Mouse (Mus musculus) regulatory T cell (primary cell): ENCODE results near the gene Kmt2d.
"Not testable (repeated sequence)": the region's sequence is repeated elsewhere in the genome, so short reads cannot be mapped to it uniquely, and the experiment has no call there.

ENCODE experiments used
- in situ Hi-C: fragments of 300-600 bp; cut with MboI, MseI; formaldehyde crosslinking; loops from one replicate; pipeline ENCODE4 v1.15.1; 2025; ENCODE audit warnings: high pct_unique_total_duplicates

Gene Kmt2d

DNA sequence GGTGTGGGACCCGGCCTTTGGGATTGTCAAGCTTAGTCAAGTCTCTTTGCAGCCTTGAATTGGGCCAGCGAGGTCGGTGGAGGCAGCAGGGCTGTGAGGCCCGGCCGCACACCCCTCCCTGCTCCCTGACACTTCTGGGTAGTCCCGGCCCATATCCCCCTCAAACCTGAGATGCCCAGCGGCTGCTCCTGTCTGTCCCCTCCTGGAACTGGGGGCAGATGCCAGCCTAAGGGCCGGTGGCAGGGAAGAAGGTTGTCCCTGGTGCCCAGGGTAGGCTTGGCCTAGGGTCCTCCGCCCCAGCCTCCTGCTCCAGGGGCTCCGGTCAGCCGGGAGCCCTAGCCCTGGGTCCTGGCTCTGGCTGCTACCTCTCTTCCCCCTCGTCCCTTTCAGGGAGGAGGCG, 36.9 kb downstream of the Kmt2d start:
- in situ Hi-C loops = no loop called here

DNA sequence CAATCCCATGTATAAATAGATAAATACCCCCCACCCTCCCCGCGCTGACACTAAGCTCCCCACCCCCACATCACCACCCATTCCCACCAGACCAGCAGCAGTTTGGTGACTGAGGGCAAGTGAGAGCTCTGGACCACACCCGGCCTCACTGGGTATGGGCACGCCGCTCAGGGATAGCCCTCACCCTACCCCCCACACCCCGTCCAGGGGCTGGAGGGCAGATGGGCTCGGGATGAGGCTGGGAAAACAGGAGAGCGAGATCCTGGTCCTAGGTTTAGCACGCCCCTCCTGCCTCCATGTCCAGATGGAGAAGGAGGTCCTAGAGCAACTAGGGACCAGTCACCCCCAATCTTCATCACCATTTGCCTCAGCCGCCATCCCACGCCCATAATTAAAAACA, 37.7 kb downstream of the Kmt2d start:
- in situ Hi-C loops = no loop called here

DNA sequence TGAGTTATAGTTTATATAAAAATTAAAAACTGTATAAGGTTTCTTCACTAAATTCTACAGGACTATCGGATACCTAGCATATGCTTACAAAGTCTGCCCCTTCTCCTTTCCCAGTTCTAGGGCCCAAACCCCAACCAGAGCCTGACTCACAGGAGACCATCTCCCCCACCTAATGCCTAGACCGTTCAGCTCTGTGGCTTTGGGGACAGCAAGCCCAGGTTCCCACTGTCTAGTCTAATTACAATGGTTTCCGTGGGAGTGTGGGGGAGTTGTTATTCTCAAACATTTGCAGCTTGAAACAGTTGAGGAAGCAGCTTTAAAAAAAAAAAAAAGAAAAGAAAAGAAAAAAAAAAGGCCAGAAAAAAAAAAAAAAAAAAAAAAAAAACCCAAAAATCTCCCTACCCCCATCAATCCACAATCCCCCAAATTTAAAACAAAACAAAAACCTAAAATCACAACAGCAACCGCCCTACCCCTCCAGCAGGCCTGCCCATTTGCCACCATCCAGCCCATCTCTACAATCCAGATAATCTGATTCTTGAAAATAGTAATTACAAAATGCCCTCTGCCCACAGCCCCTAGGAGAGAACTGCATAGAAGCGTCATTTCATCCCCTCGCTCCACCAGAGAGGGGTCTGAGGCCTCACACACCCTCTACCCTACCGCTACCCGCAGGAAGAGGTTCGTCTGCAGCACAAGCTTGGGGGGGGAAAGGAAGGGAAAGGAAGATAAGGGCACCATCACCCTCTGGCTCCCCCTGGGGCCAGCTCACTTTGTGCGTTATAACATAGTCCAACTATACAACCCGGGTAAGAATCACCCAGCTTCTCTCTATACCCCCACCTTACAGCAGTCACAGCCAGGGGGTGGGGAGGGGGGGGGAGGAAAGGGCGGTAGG, 38.6 kb downstream of the Kmt2d start:
- in situ Hi-C loops = no loop called here

DNA sequence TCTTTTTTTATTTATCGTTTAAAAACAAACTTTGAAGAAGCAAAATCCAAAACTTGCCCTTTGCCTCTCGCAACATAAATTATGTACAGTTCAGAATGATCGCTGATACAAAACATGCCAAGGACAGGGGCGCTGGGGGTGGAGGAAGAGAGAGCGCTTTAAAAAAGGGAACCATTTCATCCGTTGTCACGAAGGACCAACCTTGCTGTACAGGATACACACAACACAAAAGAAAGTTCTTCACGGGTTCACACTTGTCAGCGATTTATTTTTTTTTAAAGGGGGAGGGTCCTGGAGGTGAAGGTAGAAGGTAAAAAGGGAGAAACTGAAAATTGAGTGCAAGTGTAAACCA, 39.3 kb downstream of the Kmt2d start:
- in situ Hi-C loops = no loop called here

DNA sequence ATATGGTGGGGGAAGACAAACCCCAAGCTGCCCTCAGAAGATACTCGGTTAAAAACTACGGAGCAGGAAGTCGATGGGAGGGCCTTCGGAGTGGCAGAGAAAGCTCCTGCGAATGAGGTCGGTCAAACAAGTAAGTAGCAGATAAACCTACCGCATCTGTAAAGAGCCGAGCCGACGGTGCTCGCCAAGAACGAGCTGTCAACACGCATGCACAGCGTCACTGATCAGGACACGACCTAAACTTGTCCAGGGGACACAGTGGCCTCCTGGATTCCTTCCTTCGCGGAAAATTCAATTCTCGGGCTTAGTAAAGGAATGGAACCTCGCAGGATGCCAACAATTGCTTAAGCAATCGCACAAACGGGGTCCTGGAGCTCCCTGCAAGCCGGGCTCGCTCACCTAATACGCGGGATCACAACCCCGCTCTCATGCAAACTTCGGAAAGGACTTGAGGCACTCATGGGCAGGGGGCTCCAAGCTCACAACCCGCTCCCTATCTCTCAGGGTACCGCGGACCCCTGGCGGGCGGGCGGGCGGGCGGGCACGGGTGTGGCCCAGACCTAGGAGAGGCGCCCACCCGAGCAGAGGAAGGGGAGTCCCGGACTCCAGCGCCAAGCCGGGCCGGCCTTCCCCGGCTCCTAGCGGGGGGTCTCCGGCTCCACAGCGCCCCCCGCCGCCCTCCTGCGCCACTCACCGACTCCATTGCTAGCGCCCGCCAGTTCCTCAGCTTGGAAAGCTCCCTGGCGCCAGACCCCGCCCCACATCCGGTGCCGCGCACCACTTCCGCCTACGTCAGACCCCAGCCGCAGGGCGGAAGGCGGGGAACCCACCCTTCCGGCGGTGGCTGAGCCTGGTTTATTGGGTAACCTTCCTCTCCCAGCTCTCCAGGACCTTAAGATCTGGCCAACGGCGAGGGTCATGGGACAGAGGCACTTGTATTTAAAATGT, 40.0 kb downstream of the Kmt2d start, which contains the start of gene Prkag1:
Prkag1 (minus strand) TSS at position 786 of the 948 bp plus-strand sequence.
- in situ Hi-C loops = no loop called here

DNA sequence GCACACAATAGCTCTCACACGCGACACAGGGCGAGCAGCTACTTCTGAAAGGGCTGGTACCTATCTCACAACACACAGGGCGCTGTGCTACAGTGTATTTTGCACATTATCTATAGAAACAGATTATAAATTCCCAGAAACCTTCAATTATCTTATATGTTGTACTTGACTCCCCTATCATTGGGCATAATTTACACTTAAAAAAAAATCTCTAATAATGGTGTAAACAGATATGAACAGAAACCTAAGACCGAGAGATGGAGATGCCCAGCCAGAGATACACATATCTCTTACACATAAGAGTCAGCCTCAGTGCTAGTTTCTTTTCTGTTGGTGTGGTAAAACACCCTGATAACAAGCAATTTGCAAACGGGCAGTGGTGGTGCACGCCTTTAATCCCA, 43.4 kb downstream of the Kmt2d start:
- in situ Hi-C loops = no loop called here

DNA sequence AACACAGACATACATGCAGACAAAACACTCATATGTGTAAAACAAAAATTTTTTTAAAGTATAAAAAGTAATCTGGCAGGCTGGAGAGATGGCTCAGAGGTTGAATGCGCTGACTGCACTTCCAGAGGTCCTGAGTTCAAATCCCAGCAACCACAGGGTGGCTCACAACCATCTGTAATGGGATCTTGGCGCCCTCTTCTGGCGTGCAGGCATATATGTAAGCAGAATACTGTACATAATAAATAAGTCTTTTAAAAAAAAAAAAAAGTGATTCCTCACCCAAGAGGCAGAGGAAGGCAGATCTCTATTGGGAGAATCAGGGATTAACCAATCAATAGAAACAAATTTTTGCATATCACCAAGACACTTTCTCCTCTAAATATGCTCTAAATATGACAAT, 47.6 kb downstream of the Kmt2d start:
- in situ Hi-C loops = no loop called here

DNA sequence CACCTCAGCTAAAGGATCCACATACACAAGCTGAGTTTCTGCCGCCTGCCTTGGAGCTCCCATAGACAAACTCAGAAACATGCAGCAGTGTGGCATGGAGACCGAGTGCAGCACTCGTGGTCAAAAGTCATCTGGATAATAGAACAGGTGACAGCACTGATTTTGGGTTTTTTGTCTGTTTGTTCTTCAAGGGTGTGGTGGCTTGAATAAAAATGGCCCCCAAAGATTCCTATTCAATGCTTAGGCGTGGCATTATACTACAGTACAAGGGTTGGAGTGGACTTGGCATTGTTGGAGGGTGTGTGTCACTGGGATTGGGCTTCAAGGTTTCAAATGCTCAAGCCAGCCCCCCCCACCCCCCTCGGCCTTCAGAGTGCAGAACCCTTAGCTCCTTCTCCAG, 48.9 kb downstream of the Kmt2d start:
- in situ Hi-C loops = no loop called here

DNA sequence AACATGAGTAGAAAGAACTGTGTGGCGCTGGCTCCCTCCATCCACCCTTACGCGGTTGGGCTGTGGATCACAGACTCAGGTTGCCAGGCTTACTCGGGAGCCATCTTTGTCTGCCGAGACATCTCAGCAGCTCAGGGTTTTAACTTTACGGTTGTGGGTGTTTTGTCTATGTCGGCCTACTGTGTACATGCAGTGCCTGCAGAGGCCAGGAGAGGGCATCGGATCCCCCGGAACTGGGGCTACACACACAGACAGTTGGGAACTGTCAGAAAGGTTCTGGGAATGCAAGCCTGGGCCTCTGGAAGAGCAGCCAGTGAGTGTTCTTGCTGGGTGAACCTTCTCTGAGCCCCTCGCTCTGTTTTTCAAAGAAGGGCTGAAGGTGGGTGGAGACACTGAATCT, 49.6 kb downstream of the Kmt2d start:
- in situ Hi-C loops = no loop called here

DNA sequence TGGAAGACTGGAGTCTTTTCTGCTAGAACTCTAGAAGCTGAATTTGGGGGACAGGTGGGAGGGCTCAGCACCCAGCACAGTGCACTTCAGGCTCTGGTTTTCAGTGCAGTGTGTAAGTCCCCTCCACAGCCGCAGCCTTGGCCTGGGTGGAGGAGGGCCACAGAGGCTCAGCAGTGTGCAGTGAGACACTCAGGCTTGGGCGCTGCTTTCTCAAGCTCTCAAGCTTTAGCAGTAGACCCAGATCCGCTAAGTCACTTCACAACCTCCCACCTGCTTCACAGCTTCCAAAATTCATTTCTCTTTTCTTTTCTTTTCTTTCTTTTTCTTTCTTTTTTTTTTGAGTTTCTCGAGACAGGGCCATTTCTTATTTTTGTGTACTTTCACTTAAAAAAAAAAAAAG, 50.1 kb downstream of the Kmt2d start:
- in situ Hi-C loops = no loop called here

DNA sequence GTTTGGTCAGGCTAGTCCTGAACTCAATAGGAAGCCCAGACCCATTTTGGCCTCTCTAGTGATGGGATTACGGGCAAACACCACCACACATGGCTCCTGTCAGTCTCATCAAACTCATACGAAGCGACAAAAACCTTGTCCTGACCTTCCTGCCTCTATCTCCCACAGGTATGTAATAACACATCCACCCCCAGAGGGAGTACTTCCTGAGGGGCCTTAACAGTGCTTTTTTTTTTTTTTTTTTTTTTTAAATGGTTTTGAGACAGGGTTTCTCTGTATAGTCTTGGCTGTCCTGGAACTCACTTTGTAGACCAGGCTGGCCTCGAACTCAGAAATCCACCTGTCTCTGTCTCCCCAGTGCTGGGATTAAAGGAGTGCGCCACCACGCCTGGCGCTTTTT, 52.8 kb downstream of the Kmt2d start:
- in situ Hi-C loops = no loop called here

DNA sequence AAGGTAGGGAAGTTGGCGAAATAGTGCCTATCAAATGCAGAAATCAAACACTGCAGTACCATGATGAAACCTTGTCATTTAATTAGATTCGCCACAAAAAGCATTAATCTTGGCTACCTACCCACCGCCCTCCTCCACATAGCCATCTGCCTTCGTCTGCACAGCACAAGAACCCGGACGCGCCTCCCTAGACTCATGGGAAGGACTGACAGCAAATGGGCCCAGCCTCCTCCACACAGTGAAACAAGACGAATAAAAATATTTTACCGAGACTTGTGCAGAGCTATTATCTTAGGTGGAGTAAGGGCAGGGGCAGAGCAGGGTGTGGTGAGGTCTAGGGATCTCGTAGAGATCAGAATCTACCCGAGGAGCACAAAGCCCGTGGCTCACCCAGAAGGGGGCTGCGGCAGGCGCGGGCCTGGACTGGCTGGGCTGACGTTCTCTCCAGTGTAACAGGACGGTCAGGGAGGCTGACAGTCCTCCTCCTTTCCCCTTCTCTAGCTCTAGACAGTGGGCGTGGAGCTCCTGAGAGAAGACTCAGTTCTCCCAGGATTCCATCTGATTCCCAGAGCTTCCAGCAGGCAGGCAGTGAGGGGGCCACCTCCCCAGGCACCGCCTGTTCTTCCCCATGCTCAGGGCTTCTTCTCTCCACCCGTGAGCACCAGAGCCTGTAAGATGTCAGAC, 58.1 kb downstream of the Kmt2d start:
- in situ Hi-C loops = no loop called here

DNA sequence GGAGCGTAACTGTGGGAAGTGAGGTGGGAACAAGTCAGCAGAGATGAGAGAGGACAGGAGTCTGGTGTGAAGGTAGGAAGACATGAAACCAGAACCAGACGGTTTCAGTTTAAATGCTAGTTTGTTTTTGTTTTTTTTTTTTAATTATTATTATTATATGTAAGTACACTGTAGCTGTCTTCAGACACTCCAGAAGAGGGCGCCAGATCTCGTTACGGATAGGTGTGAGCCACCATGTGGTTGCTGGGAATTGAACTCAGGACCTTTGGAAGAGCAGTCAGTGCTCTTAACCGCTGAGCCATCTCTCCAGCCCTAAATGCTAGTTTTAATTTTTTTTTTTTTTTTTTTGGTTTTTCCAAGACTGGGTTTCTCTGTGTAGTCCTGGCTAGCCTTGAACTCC, 60.8 kb downstream of the Kmt2d start:
- in situ Hi-C loops = not testable (repeated sequence)

DNA sequence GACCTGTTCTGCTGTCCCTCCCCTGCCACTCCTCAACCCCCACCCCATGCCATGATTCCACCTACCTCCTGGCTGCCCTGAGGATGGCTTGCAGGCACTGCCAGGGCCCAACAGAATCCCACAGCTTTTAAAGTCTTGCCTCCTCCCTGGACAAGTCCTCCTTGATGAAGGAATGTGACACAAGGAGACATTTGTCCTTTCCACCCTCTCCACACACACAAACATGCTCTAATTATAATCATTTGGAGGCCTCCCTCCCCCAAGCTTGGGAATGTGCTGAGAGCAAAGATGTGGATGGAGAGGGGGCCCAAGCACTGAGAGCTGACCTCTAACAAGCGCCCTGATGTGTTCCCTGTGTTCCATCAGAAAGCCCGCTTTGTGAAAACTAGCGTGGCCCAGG, 61.6 kb downstream of the Kmt2d start, which contains the start of gene Ddn:
Ddn (minus strand) TSS at position 101 of the 400 bp plus-strand sequence.
- in situ Hi-C loops = no loop called here

DNA sequence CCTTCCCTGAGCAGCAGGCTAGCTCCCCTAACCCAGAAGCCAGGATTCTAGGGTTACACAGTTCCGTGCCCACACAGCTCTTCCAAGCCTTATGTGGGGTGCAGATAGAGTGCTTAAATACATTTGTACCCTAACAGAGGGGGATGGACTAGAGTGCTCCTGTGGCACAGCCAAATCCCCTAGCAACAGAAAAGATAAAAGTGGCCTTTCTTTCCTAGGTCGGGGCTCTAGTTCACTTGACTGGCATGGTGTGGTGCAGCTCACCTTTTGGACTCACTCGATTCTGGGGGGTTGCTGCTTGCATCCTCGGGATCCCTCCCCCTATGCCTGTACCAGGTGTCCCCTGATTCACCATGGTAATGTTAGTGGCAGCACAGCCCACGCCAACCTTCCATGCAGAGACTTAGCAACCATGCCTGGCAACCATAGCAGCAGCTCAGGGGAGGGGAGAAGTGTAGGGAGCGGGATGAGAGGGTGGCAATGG, 62.3 kb downstream of the Kmt2d start:
- in situ Hi-C loops = no loop called here

DNA sequence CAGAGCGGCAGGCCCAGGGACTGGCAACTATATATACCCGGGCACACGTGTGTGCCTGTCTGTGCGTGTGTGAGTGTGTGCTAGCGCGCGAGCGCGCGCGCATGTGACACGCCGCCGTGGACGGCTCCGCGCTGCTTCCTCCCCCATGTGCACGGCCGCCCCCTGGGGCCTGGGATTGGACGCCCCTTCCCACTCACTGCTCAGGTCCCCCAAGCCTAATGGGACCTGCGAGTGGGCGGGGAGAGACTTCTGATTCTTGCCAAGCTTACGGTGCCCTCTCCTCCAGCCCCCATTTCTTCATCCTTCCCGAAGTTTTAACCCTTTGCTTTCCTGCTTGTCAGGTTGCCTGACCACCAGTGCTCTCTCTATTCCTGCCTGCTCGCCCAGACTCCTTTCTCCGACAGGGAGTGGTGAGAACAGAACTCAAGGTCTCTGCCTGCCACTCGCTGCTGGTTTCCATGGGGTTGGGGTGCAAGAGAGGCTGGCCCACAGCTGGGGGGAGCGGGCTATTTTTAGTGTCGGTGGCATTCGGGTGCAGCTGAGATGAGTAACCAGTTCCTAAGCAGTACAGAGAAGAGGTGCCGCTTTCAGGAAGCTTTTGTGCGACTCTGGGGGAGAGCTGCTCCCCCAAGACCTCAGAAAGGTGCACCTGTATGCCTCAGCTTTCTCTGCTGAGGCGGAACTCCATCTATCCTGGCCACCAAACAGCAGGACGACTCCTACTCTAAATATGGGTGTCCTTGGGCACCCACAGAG, 62.9 kb downstream of the Kmt2d start:
- in situ Hi-C loops = no loop called here

DNA sequence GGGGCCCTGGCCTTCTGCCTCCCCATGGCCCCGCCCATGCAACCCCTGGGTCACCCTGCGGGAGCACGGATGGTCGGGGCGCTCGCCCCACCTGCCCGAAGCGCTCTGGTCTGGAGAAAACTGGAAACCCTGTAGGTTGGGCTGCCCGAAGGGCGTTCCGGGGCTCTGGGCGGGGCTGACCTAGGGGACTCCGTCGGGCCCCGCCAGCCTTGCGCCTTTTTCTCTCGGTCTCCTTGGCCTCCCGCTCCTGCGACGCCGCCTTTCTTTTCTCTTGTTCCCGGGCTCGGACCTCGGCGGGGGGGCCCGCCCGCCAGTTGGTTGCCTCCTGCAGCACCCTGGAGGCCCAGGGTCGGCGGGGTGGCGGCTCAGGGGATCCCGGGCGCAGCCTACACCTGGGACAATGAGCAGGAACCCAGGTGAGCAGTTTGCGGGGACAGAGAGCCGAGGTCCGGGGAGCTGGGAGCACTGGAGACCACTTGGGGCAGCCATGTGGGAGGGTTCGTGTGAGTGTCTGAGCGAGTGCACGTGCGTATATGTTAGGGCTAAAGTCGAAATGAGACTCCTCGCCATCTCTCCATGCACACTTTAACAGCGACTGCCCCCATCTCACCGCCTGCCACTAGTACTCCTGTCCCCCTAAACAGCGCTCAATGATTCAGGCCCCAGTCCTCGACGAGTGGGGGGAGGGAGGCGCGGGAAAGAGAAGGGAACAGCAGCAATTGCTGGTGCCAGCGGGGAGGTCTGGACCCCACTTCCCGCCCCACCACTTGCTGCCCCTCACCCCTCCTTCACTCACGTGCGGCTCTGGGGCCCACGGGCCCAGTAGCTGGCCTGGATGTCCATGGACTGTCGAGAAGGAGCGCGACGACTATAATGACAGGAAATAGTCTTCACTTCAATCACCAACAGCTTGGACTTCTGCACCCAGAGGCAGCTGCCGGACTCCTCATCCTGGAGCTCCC, 63.9 kb downstream of the Kmt2d start:
- in situ Hi-C loops = no loop called here

DNA sequence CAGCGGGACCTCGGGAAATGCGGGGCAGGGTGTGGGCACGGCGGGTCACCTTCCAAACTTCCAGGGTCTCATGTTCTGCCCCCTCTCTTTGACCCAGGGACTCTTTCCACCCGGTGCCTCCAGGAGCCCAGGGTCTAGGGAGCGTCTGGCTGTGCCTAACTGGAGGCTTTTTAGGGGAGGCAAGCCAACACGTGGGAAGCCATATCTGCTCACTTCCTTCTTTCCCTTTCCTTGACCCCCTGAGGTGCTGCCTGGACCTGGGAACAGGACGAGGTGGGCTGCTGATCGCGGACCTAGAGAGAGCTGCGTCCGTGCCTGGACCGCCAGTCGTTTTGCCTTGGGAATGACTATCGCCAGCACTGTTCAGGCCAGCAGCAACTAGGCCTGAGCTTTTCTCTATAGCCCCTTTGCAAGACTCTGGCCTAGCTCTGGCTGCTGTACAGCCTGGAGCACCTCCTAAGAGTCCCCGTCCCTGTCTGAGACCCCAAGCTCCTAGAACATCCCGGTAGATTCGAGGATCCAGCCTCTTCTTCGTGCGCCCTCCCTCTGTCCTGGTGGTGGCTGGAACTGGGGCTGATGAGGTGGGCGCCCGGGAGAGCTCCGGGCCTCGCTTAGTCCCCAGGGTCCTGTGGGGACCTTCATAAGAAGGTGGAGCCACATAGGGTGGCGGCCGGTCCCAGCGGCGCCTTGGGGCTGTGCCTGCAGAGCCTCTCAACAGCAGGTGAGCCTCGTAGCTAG, 64.8 kb downstream of the Kmt2d start:
- in situ Hi-C loops = no loop called here
